Mouse (Mus musculus) neural tube, embryonic 12.5 days (tissue): ENCODE measurements around the gene Clnk. TPM values are rescaled to one million over a fixed set of nuclear protein-coding genes. Genes with fewer than 3 reads are reported as not detected.

ENCODE experiments used
- ATAC-seq: fragments of 200-750 bp; cut with Nextera tagmentation; 2 replicates; pipeline ENCODE4 v1.8.0; 2017; ENCODE audit warnings: low read depth, mild to moderate bottlenecking, moderate TSS enrichment, moderate library complexity; ENCODE audit not compliant: low FRiP score
- H3K27ac ChIP-seq: fragments of 300-500 bp; sonication (generic); 2 replicates; pipeline ENCODE4 v1.5.1; 2016
- H3K27me3 ChIP-seq: fragments of 300-500 bp; sonication (generic); replicated peaks from 2 replicates; pipeline ENCODE4 v1.6.1; 2016; ENCODE audit warnings: mild to moderate bottlenecking
- H3K36me3 ChIP-seq: fragments of 300-500 bp; sonication (generic); 2 replicates; pipeline ENCODE4 v1.6.1; 2016; ENCODE audit warnings: mild to moderate bottlenecking
- H3K4me1 ChIP-seq: fragments of 300-500 bp; sonication (generic); 2 replicates; pipeline ENCODE4 v1.6.1; 2016
- H3K4me2 ChIP-seq: fragments of 300-500 bp; sonication (generic); replicated peaks from 2 replicates; pipeline ENCODE4 v1.6.1; 2016; ENCODE audit warnings: mild to moderate bottlenecking
- H3K4me3 ChIP-seq: fragments of 300-500 bp; sonication (generic); 2 replicates; pipeline ENCODE4 v1.5.1; 2016
- H3K9ac ChIP-seq: fragments of 300-500 bp; sonication (generic); 2 replicates; pipeline ENCODE4 v1.6.1; 2016; ENCODE audit warnings: mild to moderate bottlenecking
- H3K9me3 ChIP-seq: fragments of 300-500 bp; sonication (generic); 2 replicates; pipeline ENCODE4 v1.6.1; 2016; ENCODE audit warnings: mild to moderate bottlenecking
- WGBS: fragments of 180-500 bp; shearing (Covaris S2); methylation state at CpG from one replicate; pipeline ENCODE4 v1.1.7; 2016; 5-methylcytosine and 5-hydroxymethylcytosine counted together
- polyA plus RNA-seq: library from polyadenylated mRNA; unstranded; fragments of >200 nt; fragmentation: Nextera tagmentation; extraction: Ambion mirVana; gene quantifications from 2 replicates; pipeline ENCODE4 v1.2.1, GENCODE M21; 2016

Clnk gene
- polyA plus RNA-seq, 1 experiment from 2014 or later, result not detected

- Histone ChIP-seq H3K4me1 (peaks cover 15% of the 10 kb centered on the region), H3K9me3 (no peaks in the 10 kb centered on the region), H3K4me2 (no peak overlapping the region), H3K36me3 (no peaks in the 10 kb centered on the region), H3K9ac (no peak overlapping the region), H3K27ac (no peak overlapping the region), H3K4me3 (no peak overlapping the region), H3K27me3 (no peaks in the 10 kb centered on the region)
- no peak for ATAC-seq
- WGBS, result 63% methylated on average over 15 of the region's 15 CpGs
Observed at GRCm38 (mm10) chr5:38786126-38786525, 90.5 kb downstream of the Clnk start.

- H3K4me1 ChIP-seq, result peaks cover 15% of the 10 kb centered on the region
- no peak overlapping the region for H3K9ac ChIP-seq
- no peaks in the 10 kb centered on the region for H3K27me3 ChIP-seq
- H3K27ac ChIP-seq, result no peak overlapping the region
- no peaks in the 10 kb centered on the region for H3K36me3 ChIP-seq
- WGBS, result 80% methylated on average over 8 of the region's 8 CpGs
- H3K9me3 ChIP-seq, result no peaks in the 10 kb centered on the region
- H3K4me2 ChIP-seq, result no peak overlapping the region
- no peak overlapping the region for H3K4me3 ChIP-seq
- no peak for ATAC-seq
Observed at GRCm38 (mm10) chr5:38785686-38786085, 90.9 kb downstream of the Clnk start.

GRCm38 (mm10) chr5:38781813-38782212, 94.8 kb downstream of the Clnk start:
- Histone ChIP-seq H3K9ac (no peak overlapping the region), H3K27me3 (no peaks in the 10 kb centered on the region), H3K36me3 (no peaks in the 10 kb centered on the region), H3K4me3 (no peak overlapping the region), H3K27ac (no peak overlapping the region), H3K9me3 (no peaks in the 10 kb centered on the region), H3K4me1 (peaks cover 7% of the 10 kb centered on the region), H3K4me2 (no peak overlapping the region)
- WGBS, result 25% methylated on average over 4 of the region's 4 CpGs
- no peak; the same call in 1 of the 2 replicates for ATAC-seq

- no peaks in the 10 kb centered on the region for H3K4me1 ChIP-seq
- ATAC-seq, result no peak
- H3K4me3 ChIP-seq, result no peak overlapping the region
- 69% methylated on average over 8 of the region's 8 CpGs for WGBS
- no peak overlapping the region for H3K4me2 ChIP-seq
- H3K9me3 ChIP-seq, result no peaks in the 10 kb centered on the region
- no peak overlapping the region for H3K27ac ChIP-seq
- H3K36me3 ChIP-seq, result no peaks in the 10 kb centered on the region
- no peak overlapping the region for H3K9ac ChIP-seq
- H3K27me3 ChIP-seq, result no peaks in the 10 kb centered on the region
Observed at GRCm38 (mm10) chr5:38780631-38781030, 96.0 kb downstream of the Clnk start.

- Histone ChIP-seq H3K4me3 (no peak overlapping the region), H3K27me3 (no peaks in the 10 kb centered on the region), H3K9me3 (no peaks in the 10 kb centered on the region), H3K4me2 (no peak overlapping the region), H3K36me3 (no peaks in the 10 kb centered on the region), H3K27ac (no peak overlapping the region), H3K9ac (no peak overlapping the region), H3K4me1 (no peaks in the 10 kb centered on the region)
- 88% methylated on average over 3 of the region's 3 CpGs for WGBS
- ATAC-seq, result no peak
Observed at GRCm38 (mm10) chr5:38780045-38780444, 96.6 kb downstream of the Clnk start.

- 80% methylated on average over 10 of the region's 10 CpGs for WGBS
Observed at GRCm38 (mm10) chr5:38775500-38775899, 101.1 kb downstream of the Clnk start.

GRCm38 (mm10) chr5:38754950-38755349, 121.7 kb downstream of the Clnk start:
- H3K4me3 ChIP-seq, result no peak overlapping the region
- WGBS, result 19% methylated on average over 3 of the region's 3 CpGs

More at GRCm38 (mm10) chr5:38775500-38775899, 101.1 kb downstream of the Clnk start:
- H3K4me3 ChIP-seq, result no peak overlapping the region
- no peak overlapping the region for H3K27ac ChIP-seq
- no peaks in the 10 kb centered on the region for H3K36me3 ChIP-seq
- H3K27me3 ChIP-seq, result no peaks in the 10 kb centered on the region
- no peak overlapping the region for H3K9ac ChIP-seq
- no peak overlapping the region for H3K4me2 ChIP-seq
- no peaks in the 10 kb centered on the region for H3K9me3 ChIP-seq
- H3K4me1 ChIP-seq, result no peaks in the 10 kb centered on the region
- ATAC-seq, result no peak

GRCm38 (mm10) chr5:38752749-38753148, 123.9 kb downstream of the Clnk start:
- WGBS, result 14% methylated on average over 4 of the region's 4 CpGs
- Histone ChIP-seq H3K4me1 (no peaks in the 10 kb centered on the region), H3K27ac (no peak overlapping the region), H3K4me3 (no peak overlapping the region), H3K36me3 (no peaks in the 10 kb centered on the region), H3K9ac (no peak overlapping the region), H3K4me2 (no peak overlapping the region), H3K9me3 (no peaks in the 10 kb centered on the region), H3K27me3 (no peaks in the 10 kb centered on the region)
- ATAC-seq, result no peak

More at GRCm38 (mm10) chr5:38754950-38755349, 121.7 kb downstream of the Clnk start:
- Histone ChIP-seq H3K4me1 (no peaks in the 10 kb centered on the region), H3K9ac (no peak overlapping the region), H3K4me2 (no peak overlapping the region), H3K27ac (no peak overlapping the region), H3K9me3 (no peaks in the 10 kb centered on the region), H3K36me3 (no peaks in the 10 kb centered on the region), H3K27me3 (no peaks in the 10 kb centered on the region)
- peak; percentile 61; the same call in 1 of the 2 replicates for ATAC-seq

GRCm38 (mm10) chr5:38708940-38709581, 167.6 kb downstream of the Clnk start:
- H3K36me3 ChIP-seq, result no peaks in the 10 kb centered on the region
- H3K4me1 ChIP-seq, result no peaks in the 10 kb centered on the region
- H3K4me3 ChIP-seq, result no peak overlapping the region
- no peak overlapping the region for H3K9ac ChIP-seq
- H3K4me2 ChIP-seq, result no peak overlapping the region
- no peak for ATAC-seq
- no peaks in the 10 kb centered on the region for H3K9me3 ChIP-seq
- WGBS, result 70% methylated on average over 11 of the region's 11 CpGs
- no peak overlapping the region for H3K27ac ChIP-seq
- no peaks in the 10 kb centered on the region for H3K27me3 ChIP-seq

GRCm38 (mm10) chr5:38707364-38708075, 169.1 kb downstream of the Clnk start:
- no peaks in the 10 kb centered on the region for H3K4me1 ChIP-seq
- H3K36me3 ChIP-seq, result no peaks in the 10 kb centered on the region
- H3K9me3 ChIP-seq, result no peaks in the 10 kb centered on the region
- no peak overlapping the region for H3K9ac ChIP-seq
- H3K27ac ChIP-seq, result no peak overlapping the region
- ATAC-seq, result no peak
- H3K4me3 ChIP-seq, result no peak overlapping the region
- no peaks in the 10 kb centered on the region for H3K27me3 ChIP-seq
- WGBS, result 83% methylated on average over 7 of the region's 7 CpGs
- H3K4me2 ChIP-seq, result no peak overlapping the region

- H3K4me1 ChIP-seq, result no peaks in the 10 kb centered on the region
- H3K36me3 ChIP-seq, result no peaks in the 10 kb centered on the region
- ATAC-seq, result no peak
- H3K27me3 ChIP-seq, result no peaks in the 10 kb centered on the region
- no peak overlapping the region for H3K4me3 ChIP-seq
- 95% methylated on average over 6 of the region's 6 CpGs for whole genome bisulfite sequencing
- H3K9ac ChIP-seq, result no peak overlapping the region
- H3K4me2 ChIP-seq, result no peak overlapping the region
- H3K9me3 ChIP-seq, result no peaks in the 10 kb centered on the region
- H3K27ac ChIP-seq, result no peak overlapping the region
Observed at GRCm38 (mm10) chr5:38702941-38703340, 173.7 kb downstream of the Clnk start.

- 71% methylated on average over 2 of the region's 2 CpGs for WGBS
- H3K36me3 ChIP-seq, result no peaks in the 10 kb centered on the region
- no peak overlapping the region for H3K4me2 ChIP-seq
- no peak overlapping the region for H3K27ac ChIP-seq
- no peak overlapping the region for H3K4me3 ChIP-seq
- no peaks in the 10 kb centered on the region for H3K27me3 ChIP-seq
- H3K4me1 ChIP-seq, result no peaks in the 10 kb centered on the region
- ATAC-seq, result no peak
- no peak overlapping the region for H3K9ac ChIP-seq
- no peaks in the 10 kb centered on the region for H3K9me3 ChIP-seq
Observed at GRCm38 (mm10) chr5:38702091-38702490, 174.5 kb downstream of the Clnk start.

- H3K9me3 ChIP-seq, result no peaks in the 10 kb centered on the region
- H3K9ac ChIP-seq, result no peak overlapping the region
- ATAC-seq, result no peak
- no peaks in the 10 kb centered on the region for H3K27me3 ChIP-seq
- WGBS, result 75% methylated on average over 5 of the region's 5 CpGs
- H3K4me3 ChIP-seq, result no peak overlapping the region
- no peaks in the 10 kb centered on the region for H3K4me1 ChIP-seq
- no peak overlapping the region for H3K27ac ChIP-seq
- H3K4me2 ChIP-seq, result no peak overlapping the region
- H3K36me3 ChIP-seq, result no peaks in the 10 kb centered on the region
Observed at GRCm38 (mm10) chr5:38698466-38698865, 178.1 kb downstream of the Clnk start.
